Mouse (Mus musculus): ENCODE data around the gene Ncf1. TPM values are rescaled to one million over a fixed set of nuclear protein-coding genes. Genes with fewer than 3 reads are reported as not detected.

Gene Ncf1
- 0.22 and 0.26 TPM in 2 replicates for polyA plus RNA-seq (2012)

DNA sequence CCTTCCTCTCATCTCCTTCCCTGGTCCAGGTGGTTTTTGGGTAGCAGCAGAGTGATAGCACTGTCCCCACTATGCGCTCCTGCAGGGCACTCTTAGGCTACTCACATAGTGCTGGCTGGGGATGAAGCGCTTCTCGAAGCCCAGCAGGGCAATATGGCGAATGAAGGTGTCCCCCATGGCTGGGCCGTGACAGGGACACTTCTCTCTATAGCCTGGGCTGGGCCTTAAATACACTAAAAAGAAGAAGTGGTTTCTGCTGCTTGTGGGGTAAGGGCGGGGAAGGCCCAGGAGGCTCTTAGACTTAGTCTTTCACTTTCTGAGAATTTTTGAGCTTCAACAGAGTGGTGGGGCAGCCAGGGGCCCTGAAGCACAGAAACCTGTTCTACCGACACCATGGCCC lies at the start of gene Ncf1:
Ncf1 (minus strand) TSS at position 235 of the 400 bp plus-strand sequence.
- no peak for TF ChIP-seq GATA1 (IDR thresholded peaks at IDR 0.05; ENCODE audit: low read length)

DNA sequence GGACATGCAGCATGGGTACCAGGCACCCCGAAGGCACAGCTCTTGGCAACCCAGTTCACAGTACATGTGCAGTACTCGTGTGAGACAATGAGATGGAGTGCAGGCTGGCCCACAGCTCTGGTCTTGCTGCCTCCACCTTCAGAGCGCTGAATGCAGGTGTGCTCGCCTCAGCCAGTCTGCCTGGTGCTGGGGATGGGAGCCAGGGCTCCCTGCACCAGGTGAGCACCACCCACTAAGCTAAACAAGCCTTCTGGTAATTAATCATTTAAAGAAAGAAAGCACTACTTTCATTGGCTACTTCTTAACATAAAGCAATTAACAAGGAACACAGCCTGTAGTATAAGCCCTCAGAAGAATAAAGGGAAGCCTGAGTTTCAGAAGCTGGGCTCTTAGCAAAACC lies 47.7 kb upstream of the Ncf1 start:
- no peak for TF ChIP-seq GATA1 (IDR thresholded peaks at IDR 0.05; ENCODE audit: low read length)

GRCm38 (mm10) chr5:134275556-134275955 lies 46.1 kb upstream of the Ncf1 start:
- TF ChIP-seq GATA1 (IDR thresholded peaks at IDR 0.05; ENCODE audit: low read length), result no peak

GRCm38 (mm10) chr5:134275021-134275420 lies 45.6 kb upstream of the Ncf1 start:
- TF ChIP-seq GATA1 (IDR thresholded peaks at IDR 0.05; ENCODE audit: low read length), result no peak

- TF ChIP-seq GATA1 (IDR thresholded peaks at IDR 0.05; ENCODE audit: low read length), result no peak
Measured at GRCm38 (mm10) chr5:134273761-134274160, 44.3 kb upstream of the Ncf1 start.

GRCm38 (mm10) chr5:134272761-134273160 lies 43.3 kb upstream of the Ncf1 start:
- TF ChIP-seq GATA1 (IDR thresholded peaks at IDR 0.05; ENCODE audit: low read length), result no peak

GRCm38 (mm10) chr5:134271421-134271820 lies 42.0 kb upstream of the Ncf1 start:
- no peak for TF ChIP-seq GATA1 (IDR thresholded peaks at IDR 0.05; ENCODE audit: low read length)

GRCm38 (mm10) chr5:134270566-134270965 lies 41.1 kb upstream of the Ncf1 start:
- TF ChIP-seq GATA1 (IDR thresholded peaks at IDR 0.05; ENCODE audit: low read length), result no peak

- no peak for TF ChIP-seq GATA1 (IDR thresholded peaks at IDR 0.05; ENCODE audit: low read length)
Measured at GRCm38 (mm10) chr5:134269751-134270150, 40.3 kb upstream of the Ncf1 start.

- no peak for TF ChIP-seq GATA1 (IDR thresholded peaks at IDR 0.05; ENCODE audit: low read length)
Measured at GRCm38 (mm10) chr5:134268751-134269150, 39.3 kb upstream of the Ncf1 start.

DNA sequence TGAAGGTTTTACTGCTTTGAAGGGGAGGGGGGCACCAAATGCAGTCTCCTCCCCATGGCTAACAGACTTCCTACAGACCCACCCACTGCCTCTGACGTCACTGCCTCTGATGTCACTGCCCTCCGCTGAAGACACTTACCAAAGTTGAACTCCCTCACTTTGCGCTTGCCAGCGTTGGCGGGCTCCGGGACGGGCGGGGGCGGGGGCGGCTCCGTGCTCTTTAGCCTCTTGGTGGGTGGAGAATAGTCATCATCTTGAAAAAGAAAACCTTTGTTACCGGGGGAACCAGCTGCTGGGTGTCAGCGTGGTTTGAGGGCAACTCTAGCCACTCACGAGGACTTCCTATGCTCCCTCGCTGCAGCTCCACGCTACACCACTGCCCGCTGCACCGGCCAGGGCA lies 37.0 kb upstream of the Ncf1 start:
- no peak for TF ChIP-seq GATA1 (IDR thresholded peaks at IDR 0.05; ENCODE audit: low read length)

DNA sequence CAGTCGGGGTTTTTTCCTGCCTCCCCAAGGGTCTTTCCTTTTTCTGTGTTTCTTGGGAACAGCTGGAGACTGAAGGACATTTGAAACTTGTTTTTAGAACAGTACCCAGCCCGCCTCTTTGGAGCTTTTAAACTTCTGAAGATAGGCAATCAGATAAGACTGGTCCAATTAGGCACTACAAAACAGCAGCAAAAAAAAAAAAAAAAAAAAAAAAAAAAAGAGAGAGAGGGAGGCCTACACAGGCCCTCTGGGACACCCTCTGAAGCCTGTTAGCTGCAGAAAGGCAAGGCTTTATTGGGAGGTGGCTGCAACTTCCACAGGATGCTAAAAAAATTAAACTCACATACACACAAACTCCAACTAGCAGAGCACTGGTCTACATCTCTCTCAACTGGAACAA lies 36.5 kb upstream of the Ncf1 start:
- TF ChIP-seq GATA1 (IDR thresholded peaks at IDR 0.05; ENCODE audit: low read length), result no peak

DNA sequence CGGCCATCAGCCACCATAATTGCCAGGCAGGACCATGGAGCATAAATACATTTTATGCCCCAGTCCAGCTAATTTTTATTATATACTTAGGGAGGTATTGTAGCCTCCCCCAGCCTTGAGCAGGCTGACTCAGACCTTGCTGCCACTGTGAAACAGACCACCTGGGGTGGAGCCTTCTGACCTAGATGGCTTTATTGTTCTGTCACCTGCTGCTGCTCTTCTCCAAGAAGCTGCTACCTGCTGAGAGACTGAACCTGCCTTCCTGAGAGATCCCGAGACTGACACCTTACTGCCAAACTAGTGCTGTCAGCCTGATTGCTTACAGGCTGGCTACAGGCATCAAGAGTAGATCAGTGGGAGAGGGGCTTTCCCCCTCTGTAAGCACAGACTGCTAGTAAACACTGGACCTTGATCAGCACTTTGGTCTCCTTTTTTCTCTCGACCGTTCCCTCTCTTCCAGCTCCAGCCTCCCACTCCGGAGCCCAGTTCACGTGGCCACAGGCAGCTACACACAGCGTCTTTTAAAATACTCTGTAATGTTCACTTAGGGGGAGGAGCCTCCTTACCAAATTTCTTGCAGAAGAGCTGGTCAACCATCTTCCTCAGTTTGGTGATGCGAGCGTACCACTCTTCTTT lies 30.7 kb upstream of the Ncf1 start:
- TF ChIP-seq GATA1 (IDR thresholded peaks at IDR 0.05; ENCODE audit: low read length), result no peak

- TF ChIP-seq GATA1 (IDR thresholded peaks at IDR 0.05; ENCODE audit: low read length), result no peak
Measured at GRCm38 (mm10) chr5:134258934-134259333, 29.5 kb upstream of the Ncf1 start.

DNA sequence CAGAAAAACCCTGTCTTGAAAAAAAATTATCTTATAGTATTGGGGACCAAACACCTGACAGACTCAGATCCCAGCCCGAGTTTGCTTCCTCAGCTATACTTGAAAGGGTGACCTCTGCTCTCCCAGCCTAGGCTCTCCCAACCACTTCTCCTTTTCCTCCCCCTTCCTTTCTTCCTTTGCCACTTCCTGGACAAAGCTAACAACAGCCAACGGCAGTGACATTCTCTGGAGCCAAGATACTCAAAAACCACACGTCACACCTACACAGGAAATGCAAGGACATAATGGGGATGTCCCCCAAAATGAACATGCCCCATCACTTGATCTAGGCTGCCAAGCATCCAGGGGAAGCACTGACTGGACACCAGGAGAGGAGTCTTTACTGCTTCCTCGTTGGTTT lies 29.0 kb upstream of the Ncf1 start:
- no peak for TF ChIP-seq GATA1 (IDR thresholded peaks at IDR 0.05; ENCODE audit: low read length)

DNA sequence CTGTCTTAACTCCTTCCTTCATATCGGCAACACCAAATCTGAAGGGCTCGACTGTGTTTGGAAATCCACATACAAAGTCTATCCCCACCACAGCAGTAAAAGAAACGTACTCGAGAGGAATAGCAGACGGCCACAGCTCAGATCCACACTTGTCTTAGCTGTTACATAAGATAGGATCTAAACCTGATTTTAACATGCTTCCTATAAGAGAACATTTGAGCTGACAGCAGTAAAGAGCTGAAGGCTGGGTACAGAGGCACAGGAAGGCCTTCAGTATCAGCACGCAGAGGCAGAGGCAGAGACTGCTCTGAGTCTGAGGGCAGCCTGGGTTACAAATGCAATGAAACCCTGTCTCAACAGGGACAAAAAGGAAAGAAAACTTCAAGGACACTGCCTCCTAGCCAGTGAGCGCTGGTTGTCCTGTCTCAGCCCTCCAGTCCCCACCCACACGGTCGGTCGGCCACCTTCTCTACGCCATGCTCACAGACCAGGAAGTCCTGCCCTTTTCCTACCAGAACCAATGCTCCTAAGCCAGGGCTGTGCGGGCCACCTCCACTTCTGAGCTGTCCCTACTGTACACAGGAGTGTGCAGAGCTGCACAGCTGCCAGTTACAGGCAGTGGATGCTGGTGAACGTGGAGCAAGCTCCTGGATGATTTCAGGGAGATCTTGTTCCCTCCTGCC lies 28.1 kb upstream of the Ncf1 start:
- TF ChIP-seq GATA1 (IDR thresholded peaks at IDR 0.05; ENCODE audit: low read length), result no peak

GRCm38 (mm10) chr5:134255294-134255693 lies 25.9 kb upstream of the Ncf1 start:
- no peak for TF ChIP-seq GATA1 (IDR thresholded peaks at IDR 0.05; ENCODE audit: low read length)

Data from G1E-ER4 (cell line).